Mouse (Mus musculus) neural tube, embryonic 12.5 days (tissue): ENCODE results near the gene Stxbp5l. TPM values are rescaled to one million over a fixed set of nuclear protein-coding genes. Genes with fewer than 3 reads are reported as not detected.
"Not testable (repeated sequence)": the region's sequence is repeated elsewhere in the genome, so short reads cannot be mapped to it uniquely, and the experiment has no call there.

Experiments used
- ATAC-seq: fragments of 200-750 bp; cut with Nextera tagmentation; 2 replicates; pipeline ENCODE4 v1.8.0; 2017; ENCODE audit warnings: low read depth, mild to moderate bottlenecking, moderate TSS enrichment, moderate library complexity; ENCODE audit not compliant: low FRiP score
- H3K27ac ChIP-seq: fragments of 300-500 bp; sonication (generic); 2 replicates; pipeline ENCODE4 v1.5.1; 2016
- H3K27me3 ChIP-seq: fragments of 300-500 bp; sonication (generic); replicated peaks from 2 replicates; pipeline ENCODE4 v1.6.1; 2016; ENCODE audit warnings: mild to moderate bottlenecking
- H3K36me3 ChIP-seq: fragments of 300-500 bp; sonication (generic); 2 replicates; pipeline ENCODE4 v1.6.1; 2016; ENCODE audit warnings: mild to moderate bottlenecking
- H3K4me1 ChIP-seq: fragments of 300-500 bp; sonication (generic); 2 replicates; pipeline ENCODE4 v1.6.1; 2016
- H3K4me2 ChIP-seq: fragments of 300-500 bp; sonication (generic); replicated peaks from 2 replicates; pipeline ENCODE4 v1.6.1; 2016; ENCODE audit warnings: mild to moderate bottlenecking
- H3K4me3 ChIP-seq: fragments of 300-500 bp; sonication (generic); 2 replicates; pipeline ENCODE4 v1.5.1; 2016
- H3K9ac ChIP-seq: fragments of 300-500 bp; sonication (generic); 2 replicates; pipeline ENCODE4 v1.6.1; 2016; ENCODE audit warnings: mild to moderate bottlenecking
- H3K9me3 ChIP-seq: fragments of 300-500 bp; sonication (generic); 2 replicates; pipeline ENCODE4 v1.6.1; 2016; ENCODE audit warnings: mild to moderate bottlenecking
- WGBS: fragments of 180-500 bp; shearing (Covaris S2); methylation state at CpG from one replicate; pipeline ENCODE4 v1.1.7; 2016; 5-methylcytosine and 5-hydroxymethylcytosine counted together
- polyA plus RNA-seq: library from polyadenylated mRNA; unstranded; fragments of >200 nt; fragmentation: Nextera tagmentation; extraction: Ambion mirVana; gene quantifications from 2 replicates; pipeline ENCODE4 v1.2.1, GENCODE M21; 2016

The Stxbp5l gene
- polyA plus RNA-seq, 1 experiment from 2014 or later = 5.4 TPM

- 86% methylated on average over 1 of the region's 1 CpGs for WGBS
- no peaks in the 10 kb centered on the region for H3K4me1 ChIP-seq
- no peaks in the 10 kb centered on the region for H3K9me3 ChIP-seq
- ATAC-seq = no peak
- no peaks in the 10 kb centered on the region for H3K36me3 ChIP-seq
- no peaks in the 10 kb centered on the region for H3K27me3 ChIP-seq
- no peak overlapping the region for H3K9ac ChIP-seq
- H3K4me2 ChIP-seq = no peak overlapping the region
- H3K4me3 ChIP-seq = no peak overlapping the region
- H3K27ac ChIP-seq = no peak overlapping the region
Measured at GRCm38 (mm10) chr16:37372716-37373115, 12.0 kb downstream of the Stxbp5l start.

GRCm38 (mm10) chr16:37367426-37367825, 17.3 kb downstream of the Stxbp5l start:
- no peaks in the 10 kb centered on the region for H3K4me1 ChIP-seq
- no peaks in the 10 kb centered on the region for H3K9me3 ChIP-seq
- ATAC-seq = no peak
- WGBS = 89% methylated on average over 4 of the region's 4 CpGs
- no peak overlapping the region for H3K4me2 ChIP-seq
- H3K4me3 ChIP-seq = no peak overlapping the region
- H3K27ac ChIP-seq = no peak overlapping the region
- H3K9ac ChIP-seq = no peak overlapping the region
- H3K36me3 ChIP-seq = no peaks in the 10 kb centered on the region
- no peaks in the 10 kb centered on the region for H3K27me3 ChIP-seq

- H3K4me1 ChIP-seq = no peaks in the 10 kb centered on the region
- ATAC-seq = no peak
- no peak overlapping the region for H3K4me2 ChIP-seq
- no peaks in the 10 kb centered on the region for H3K27me3 ChIP-seq
- no peak overlapping the region for H3K27ac ChIP-seq
- H3K4me3 ChIP-seq = no peak overlapping the region
- no peak overlapping the region for H3K9ac ChIP-seq
- 91% methylated on average over 2 of the region's 2 CpGs for WGBS
- no peaks in the 10 kb centered on the region for H3K36me3 ChIP-seq
- H3K9me3 ChIP-seq = 0 out of 2 replicates have a peak, but pooled peaks cover 3% of the 10 kb centered on the region
Measured at GRCm38 (mm10) chr16:37363958-37364357, 20.8 kb downstream of the Stxbp5l start.

- 84% methylated on average over 3 of the region's 3 CpGs for WGBS
- Histone ChIP-seq H3K36me3 (no peaks in the 10 kb centered on the region), H3K4me2 (no peak overlapping the region), H3K4me1 (no peaks in the 10 kb centered on the region), H3K9me3 (0 out of 2 replicates have a peak, but pooled peaks cover 3% of the 10 kb centered on the region), H3K4me3 (no peak overlapping the region), H3K27me3 (no peaks in the 10 kb centered on the region), H3K27ac (no peak overlapping the region), H3K9ac (no peak overlapping the region)
- ATAC-seq = no peak
Measured at GRCm38 (mm10) chr16:37355621-37356020, 29.1 kb downstream of the Stxbp5l start.

DNA sequence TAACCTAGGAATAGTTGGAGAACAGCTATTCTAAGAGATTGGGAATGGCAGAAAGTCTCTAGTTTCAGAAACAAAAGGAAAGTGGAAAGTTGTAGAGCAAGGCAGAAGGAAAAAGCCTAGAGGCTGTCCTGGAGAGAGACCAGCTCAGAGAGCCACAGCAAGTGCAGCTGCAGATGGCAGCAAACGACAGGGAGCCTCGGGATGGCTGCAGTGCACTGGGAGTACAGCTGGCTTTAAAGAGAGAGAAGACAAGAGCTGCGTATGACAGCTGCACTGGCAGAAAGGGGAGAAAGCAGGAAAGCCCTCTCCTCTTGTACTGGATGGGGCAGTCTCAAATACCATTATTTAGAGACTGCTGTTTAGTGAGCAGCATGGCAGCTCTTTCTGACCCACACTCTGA, 37.7 kb downstream of the Stxbp5l start:
- no peaks in the 10 kb centered on the region for H3K36me3 ChIP-seq
- peak; percentile 53; the same call in 1 of the 2 replicates for ATAC-seq

GRCm38 (mm10) chr16:37344960-37345359, 39.8 kb downstream of the Stxbp5l start:
- Histone ChIP-seq H3K4me3 (no peak overlapping the region), H3K9me3 (no peaks in the 10 kb centered on the region), H3K4me2 (no peak overlapping the region), H3K4me1 (no peaks in the 10 kb centered on the region), H3K36me3 (no peaks in the 10 kb centered on the region), H3K27me3 (no peaks in the 10 kb centered on the region), H3K27ac (no peak overlapping the region), H3K9ac (no peak overlapping the region)
- 74% methylated on average over 2 of the region's 2 CpGs for WGBS
- no peak for ATAC-seq

More for the DNA sequence above, 37.7 kb downstream of the Stxbp5l start:
- Histone ChIP-seq H3K27ac (no peak overlapping the region), H3K4me3 (no peak overlapping the region), H3K27me3 (no peaks in the 10 kb centered on the region), H3K4me1 (no peaks in the 10 kb centered on the region), H3K4me2 (no peak overlapping the region), H3K9me3 (no peaks in the 10 kb centered on the region), H3K9ac (no peak overlapping the region)
- WGBS = 10% methylated on average over 3 of the region's 3 CpGs

DNA sequence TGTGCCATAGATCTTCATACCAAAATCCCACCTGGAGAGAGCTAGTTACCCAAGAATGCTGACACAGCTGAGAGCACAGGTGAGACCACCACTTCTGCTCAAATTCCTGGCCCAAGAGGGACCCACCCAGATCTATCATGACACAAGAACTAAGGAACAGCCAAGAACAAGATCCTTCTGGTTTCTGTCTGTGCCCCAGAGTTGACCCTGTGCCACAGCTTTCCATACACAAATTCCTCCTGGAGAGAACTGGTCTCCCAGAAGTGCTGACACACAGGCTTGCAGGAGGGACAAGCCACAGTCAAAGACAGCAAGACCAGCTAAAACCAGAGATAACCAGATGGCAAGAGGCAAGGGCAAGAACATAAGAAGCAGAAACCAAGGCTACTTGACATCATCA, 43.3 kb downstream of the Stxbp5l start:
- not testable (repeated sequence) for ATAC-seq, H3K27me3 ChIP-seq, H3K9ac ChIP-seq, H3K4me1 ChIP-seq, H3K27ac ChIP-seq, H3K4me3 ChIP-seq, H3K36me3 ChIP-seq, H3K4me2 ChIP-seq, H3K9me3 ChIP-seq

DNA sequence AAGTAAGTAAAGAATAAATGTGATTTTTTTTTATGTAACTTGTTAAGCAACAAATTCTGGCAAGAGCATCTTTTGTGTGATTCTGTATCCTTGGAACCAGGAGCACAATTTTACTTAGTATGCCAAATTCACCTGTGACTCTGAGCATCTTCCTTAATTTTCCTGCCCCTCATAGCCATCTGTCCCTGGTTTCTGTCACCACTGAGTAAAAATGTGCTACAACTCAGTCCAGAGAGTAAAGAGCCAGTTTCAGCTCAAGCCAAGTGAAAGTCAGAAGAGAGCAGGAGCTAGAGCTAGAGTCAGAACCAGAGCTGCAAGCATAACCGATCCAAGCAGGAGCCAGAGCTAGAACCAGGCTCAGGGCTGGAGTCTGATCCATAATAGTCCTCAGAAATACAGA, 46.6 kb downstream of the Stxbp5l start:
- no peak overlapping the region for H3K4me2 ChIP-seq
- no peak overlapping the region for H3K27ac ChIP-seq
- H3K4me1 ChIP-seq = no peaks in the 10 kb centered on the region
- no peaks in the 10 kb centered on the region for H3K36me3 ChIP-seq
- no peaks in the 10 kb centered on the region for H3K27me3 ChIP-seq
- no peak overlapping the region for H3K4me3 ChIP-seq
- WGBS = 91% methylated on average over 1 of the region's 1 CpGs
- H3K9me3 ChIP-seq = no peaks in the 10 kb centered on the region
- no peak overlapping the region for H3K9ac ChIP-seq
- no peak for ATAC-seq

DNA sequence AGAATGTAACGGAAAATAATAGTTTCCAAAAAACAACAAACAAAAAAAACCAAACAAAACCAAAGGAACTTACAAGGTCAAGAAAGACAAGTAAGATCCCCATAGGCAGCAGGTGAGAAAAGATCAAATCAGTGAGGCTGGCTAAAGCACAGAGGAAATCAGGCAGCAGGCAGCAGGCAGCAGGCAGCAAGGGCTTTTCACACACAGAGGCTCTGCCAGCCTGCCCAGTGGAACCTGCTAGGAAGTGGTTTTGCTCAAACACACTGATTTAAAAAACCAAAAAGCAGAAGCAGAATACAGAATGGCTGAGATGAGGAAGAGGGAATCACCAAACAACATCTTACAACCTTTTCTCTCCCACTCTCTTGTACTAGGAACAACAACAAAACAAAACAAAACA, 47.2 kb downstream of the Stxbp5l start:
- Histone ChIP-seq H3K27ac (no peak overlapping the region), H3K36me3 (no peaks in the 10 kb centered on the region), H3K4me3 (no peak overlapping the region), H3K27me3 (no peaks in the 10 kb centered on the region), H3K4me2 (no peak overlapping the region), H3K9me3 (no peaks in the 10 kb centered on the region), H3K9ac (no peak overlapping the region), H3K4me1 (no peaks in the 10 kb centered on the region)
- 91% methylated on average over 1 of the region's 1 CpGs for WGBS
- no peak for ATAC-seq

- WGBS = 95% methylated on average over 1 of the region's 1 CpGs
- no peak overlapping the region for H3K4me3 ChIP-seq
Measured at GRCm38 (mm10) chr16:37304441-37304840, 80.3 kb downstream of the Stxbp5l start.

GRCm38 (mm10) chr16:37292593-37292992, 92.2 kb downstream of the Stxbp5l start:
- no peak overlapping the region for H3K27ac ChIP-seq
- H3K36me3 ChIP-seq = no peaks in the 10 kb centered on the region
- no peak for ATAC-seq
- no peaks in the 10 kb centered on the region for H3K9me3 ChIP-seq
- H3K9ac ChIP-seq = no peak overlapping the region
- H3K27me3 ChIP-seq = no peaks in the 10 kb centered on the region
- no peak overlapping the region for H3K4me2 ChIP-seq
- no peak overlapping the region for H3K4me3 ChIP-seq
- no peaks in the 10 kb centered on the region for H3K4me1 ChIP-seq
- 68% methylated on average over 1 of the region's 1 CpGs for WGBS

More at GRCm38 (mm10) chr16:37304441-37304840, 80.3 kb downstream of the Stxbp5l start:
- H3K9ac ChIP-seq = no peak overlapping the region
- no peaks in the 10 kb centered on the region for H3K9me3 ChIP-seq
- H3K27ac ChIP-seq = no peak overlapping the region
- H3K4me1 ChIP-seq = no peaks in the 10 kb centered on the region
- no peaks in the 10 kb centered on the region for H3K27me3 ChIP-seq
- ATAC-seq = no peak
- no peak overlapping the region for H3K4me2 ChIP-seq
- no peaks in the 10 kb centered on the region for H3K36me3 ChIP-seq

DNA sequence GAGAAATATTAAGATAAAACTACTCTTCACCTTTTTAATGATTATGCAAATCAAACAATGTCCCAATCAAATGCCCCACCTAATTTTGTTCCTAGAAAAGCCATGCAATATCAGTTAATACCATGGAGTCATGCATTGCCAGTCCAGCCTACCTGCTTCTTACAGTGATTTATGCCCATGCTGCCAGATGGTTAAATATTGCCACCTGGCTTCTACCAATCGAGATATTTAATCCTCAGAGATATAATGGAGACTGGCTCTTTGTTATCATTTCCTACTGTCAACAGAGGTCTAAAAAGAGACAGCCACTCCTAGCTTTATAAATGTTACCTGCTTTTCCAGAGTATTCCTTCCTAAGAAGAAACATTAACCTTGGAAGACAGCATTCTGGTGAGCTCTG, 104.6 kb downstream of the Stxbp5l start:
- H3K9ac ChIP-seq = no peak overlapping the region
- WGBS = 68% methylated on average over 1 of the region's 1 CpGs
- no peak overlapping the region for H3K4me2 ChIP-seq
- no peaks in the 10 kb centered on the region for H3K36me3 ChIP-seq
- no peaks in the 10 kb centered on the region for H3K9me3 ChIP-seq
- no peaks in the 10 kb centered on the region for H3K4me1 ChIP-seq
- H3K27ac ChIP-seq = no peak overlapping the region
- no peaks in the 10 kb centered on the region for H3K27me3 ChIP-seq
- no peak overlapping the region for H3K4me3 ChIP-seq
- no peak for ATAC-seq

GRCm38 (mm10) chr16:37273681-37274080, 111.1 kb downstream of the Stxbp5l start:
- no peak for ATAC-seq
- no peak overlapping the region for H3K4me2 ChIP-seq
- H3K27me3 ChIP-seq = no peaks in the 10 kb centered on the region

More at GRCm38 (mm10) chr16:37273681-37274080, 111.1 kb downstream of the Stxbp5l start:
- no peaks in the 10 kb centered on the region for H3K4me1 ChIP-seq
- H3K4me3 ChIP-seq = no peak overlapping the region
- H3K9ac ChIP-seq = no peak overlapping the region
- H3K9me3 ChIP-seq = no peaks in the 10 kb centered on the region
- no peaks in the 10 kb centered on the region for H3K36me3 ChIP-seq
- H3K27ac ChIP-seq = no peak overlapping the region
